Mouse (Mus musculus): ENCODE data around the gene Sema5a. TPM values are rescaled to one million over a fixed set of nuclear protein-coding genes. Genes with fewer than 3 reads are reported as not detected.
"Not testable (repeated sequence)": the region's sequence is repeated elsewhere in the genome, so short reads cannot be mapped to it uniquely, and the experiment has no call there.

Gene Sema5a
- polyA plus RNA-seq, 1 experiment: 6.4 TPM

- H3ac ChIP-seq (ENCODE audit: control insufficient read depth, insufficient read length, low read depth): no peak overlapping the region
- TF ChIP-seq CTCF (IDR thresholded peaks at IDR 0.05; ENCODE audit: control insufficient read depth, insufficient read depth, insufficient read length) (no peak), MYOG (IDR thresholded peaks at IDR 0.05; ENCODE audit: control insufficient read depth, extremely low read depth, insufficient read length) (no peak), MYOD1 (IDR thresholded peaks at IDR 0.05; ENCODE audit: control insufficient read depth, insufficient read length, low read depth) (no peak), FOSL1 (IDR thresholded peaks at IDR 0.05; ENCODE audit: insufficient read depth, low read length, poor library complexity, severe bottlenecking) (no peak), MAX (IDR thresholded peaks at IDR 0.05) (no peak), CEBPB (IDR thresholded peaks at IDR 0.05; ENCODE audit: low read depth) (no peak), USF1 (IDR thresholded peaks at IDR 0.05; ENCODE audit: low read depth) (no peak)
These were observed 21.6 kb upstream of the Sema5a start for GRCm38 (mm10) chr15:32223028-32223427.

GRCm38 (mm10) chr15:32225394-32225793 lies 19.2 kb upstream of the Sema5a start:
- Histone ChIP-seq H3ac (ENCODE audit: control insufficient read depth, insufficient read length, low read depth) (no peak overlapping the region), H3K4me3 (ENCODE audit: insufficient read depth, poor library complexity, severe bottlenecking) (no peak overlapping the region), H3K36me3 (ENCODE audit: control insufficient read depth, insufficient read depth) (no peaks in the 10 kb centered on the region), H3K79me3 (ENCODE audit: low read depth) (no peaks in the 10 kb centered on the region), H3K27me3 (ENCODE audit: control insufficient read depth, insufficient read depth, insufficient read length) (peaks cover 4% of the 10 kb centered on the region), H3K79me2 (ENCODE audit: control insufficient read depth, insufficient read depth) (no peaks in the 10 kb centered on the region)
- TF ChIP-seq FOSL1 (IDR thresholded peaks at IDR 0.05; ENCODE audit: insufficient read depth, low read length, poor library complexity, severe bottlenecking): no peak

More at GRCm38 (mm10) chr15:32223028-32223427, 21.6 kb upstream of the Sema5a start:
- Histone ChIP-seq H3K79me3 (ENCODE audit: low read depth) (no peaks in the 10 kb centered on the region), H3K36me3 (ENCODE audit: control insufficient read depth, insufficient read depth) (no peaks in the 10 kb centered on the region), H3K27me3 (ENCODE audit: control insufficient read depth, insufficient read depth, insufficient read length) (peaks cover 4% of the 10 kb centered on the region), H3K4me3 (ENCODE audit: insufficient read depth, poor library complexity, severe bottlenecking) (no peak overlapping the region), H3K79me2 (ENCODE audit: control insufficient read depth, insufficient read depth) (no peaks in the 10 kb centered on the region)

- Histone ChIP-seq H3K27me3 (ENCODE audit: control insufficient read depth, insufficient read depth, insufficient read length) (no peaks in the 10 kb centered on the region), H3K4me3 (ENCODE audit: insufficient read depth, poor library complexity, severe bottlenecking) (no peak overlapping the region), H3K79me2 (ENCODE audit: control insufficient read depth, insufficient read depth) (no peaks in the 10 kb centered on the region), H3K36me3 (ENCODE audit: control insufficient read depth, insufficient read depth) (no peaks in the 10 kb centered on the region), H3ac (ENCODE audit: control insufficient read depth, insufficient read length, low read depth) (no peak overlapping the region), H3K79me3 (ENCODE audit: low read depth) (no peaks in the 10 kb centered on the region)
- TF ChIP-seq CTCF (IDR thresholded peaks at IDR 0.05; ENCODE audit: control insufficient read depth, insufficient read depth, insufficient read length) (no peak), CEBPB (IDR thresholded peaks at IDR 0.05; ENCODE audit: low read depth) (no peak), MAX (IDR thresholded peaks at IDR 0.05) (no peak), USF1 (IDR thresholded peaks at IDR 0.05; ENCODE audit: low read depth) (no peak)
These were observed 18.2 kb upstream of the Sema5a start for GRCm38 (mm10) chr15:32226381-32226780.

GRCm38 (mm10) chr15:32226888-32227395 lies 17.7 kb upstream of the Sema5a start:
- TF ChIP-seq MYOD1 (IDR thresholded peaks at IDR 0.05; ENCODE audit: control insufficient read depth, insufficient read length, low read depth): no peak
- TF ChIP-seq FOSL1 (IDR thresholded peaks at IDR 0.05; ENCODE audit: insufficient read depth, low read length, poor library complexity, severe bottlenecking): no peak
- TF ChIP-seq CTCF (IDR thresholded peaks at IDR 0.05; ENCODE audit: control insufficient read depth, insufficient read depth, insufficient read length): no peak
- TF ChIP-seq MYOG (IDR thresholded peaks at IDR 0.05; ENCODE audit: control insufficient read depth, extremely low read depth, insufficient read length): no peak
- TF ChIP-seq USF1 (IDR thresholded peaks at IDR 0.05; ENCODE audit: low read depth): no peak
- TF ChIP-seq MAX (IDR thresholded peaks at IDR 0.05): no peak
- no peak for TF ChIP-seq CEBPB (IDR thresholded peaks at IDR 0.05; ENCODE audit: low read depth)

GRCm38 (mm10) chr15:32230066-32230465 lies 14.5 kb upstream of the Sema5a start:
- no peaks in the 10 kb centered on the region for H3K79me3 ChIP-seq (ENCODE audit: low read depth)

More at GRCm38 (mm10) chr15:32226888-32227395, 17.7 kb upstream of the Sema5a start:
- Histone ChIP-seq H3K4me3 (ENCODE audit: insufficient read depth, poor library complexity, severe bottlenecking) (no peak overlapping the region), H3ac (ENCODE audit: control insufficient read depth, insufficient read length, low read depth) (no peak overlapping the region), H3K79me3 (ENCODE audit: low read depth) (no peaks in the 10 kb centered on the region), H3K27me3 (ENCODE audit: control insufficient read depth, insufficient read depth, insufficient read length) (no peaks in the 10 kb centered on the region), H3K79me2 (ENCODE audit: control insufficient read depth, insufficient read depth) (no peaks in the 10 kb centered on the region), H3K36me3 (ENCODE audit: control insufficient read depth, insufficient read depth) (no peaks in the 10 kb centered on the region)

GRCm38 (mm10) chr15:32232189-32232588 lies 12.4 kb upstream of the Sema5a start:
- Histone ChIP-seq H3K4me3 (ENCODE audit: insufficient read depth, poor library complexity, severe bottlenecking) (no peak overlapping the region), H3K36me3 (ENCODE audit: control insufficient read depth, insufficient read depth) (no peaks in the 10 kb centered on the region), H3K27me3 (ENCODE audit: control insufficient read depth, insufficient read depth, insufficient read length) (no peaks in the 10 kb centered on the region), H3K79me3 (ENCODE audit: low read depth) (no peaks in the 10 kb centered on the region), H3K79me2 (ENCODE audit: control insufficient read depth, insufficient read depth) (no peaks in the 10 kb centered on the region), H3ac (ENCODE audit: control insufficient read depth, insufficient read length, low read depth) (no peak overlapping the region)
- TF ChIP-seq CEBPB (IDR thresholded peaks at IDR 0.05; ENCODE audit: low read depth): no peak
- TF ChIP-seq USF1 (IDR thresholded peaks at IDR 0.05; ENCODE audit: low read depth): no peak
- TF ChIP-seq MYOG (IDR thresholded peaks at IDR 0.05; ENCODE audit: control insufficient read depth, extremely low read depth, insufficient read length): no peak
- TF ChIP-seq MYOD1 (IDR thresholded peaks at IDR 0.05; ENCODE audit: control insufficient read depth, insufficient read length, low read depth): no peak
- TF ChIP-seq CTCF (IDR thresholded peaks at IDR 0.05; ENCODE audit: control insufficient read depth, insufficient read depth, insufficient read length): no peak
- no peak for TF ChIP-seq MAX (IDR thresholded peaks at IDR 0.05)
- TF ChIP-seq FOSL1 (IDR thresholded peaks at IDR 0.05; ENCODE audit: insufficient read depth, low read length, poor library complexity, severe bottlenecking): no peak

More at GRCm38 (mm10) chr15:32230066-32230465, 14.5 kb upstream of the Sema5a start:
- Histone ChIP-seq H3K27me3 (ENCODE audit: control insufficient read depth, insufficient read depth, insufficient read length) (no peaks in the 10 kb centered on the region), H3K4me3 (ENCODE audit: insufficient read depth, poor library complexity, severe bottlenecking) (no peak overlapping the region), H3K36me3 (ENCODE audit: control insufficient read depth, insufficient read depth) (no peaks in the 10 kb centered on the region), H3ac (ENCODE audit: control insufficient read depth, insufficient read length, low read depth) (no peak overlapping the region), H3K79me2 (ENCODE audit: control insufficient read depth, insufficient read depth) (no peaks in the 10 kb centered on the region)
- TF ChIP-seq MYOD1 (IDR thresholded peaks at IDR 0.05; ENCODE audit: control insufficient read depth, insufficient read length, low read depth) (no peak), CEBPB (IDR thresholded peaks at IDR 0.05; ENCODE audit: low read depth) (no peak), MAX (IDR thresholded peaks at IDR 0.05) (no peak)

- not testable (repeated sequence) for H3K36me3 ChIP-seq (ENCODE audit: control insufficient read depth, insufficient read depth); H3ac ChIP-seq (ENCODE audit: control insufficient read depth, insufficient read length, low read depth); H3K4me3 ChIP-seq (ENCODE audit: insufficient read depth, poor library complexity, severe bottlenecking); H3K79me3 ChIP-seq (ENCODE audit: low read depth); H3K79me2 ChIP-seq (ENCODE audit: control insufficient read depth, insufficient read depth); H3K27me3 ChIP-seq (ENCODE audit: control insufficient read depth, insufficient read depth, insufficient read length)
These were observed 11.9 kb upstream of the Sema5a start for GRCm38 (mm10) chr15:32232666-32233141.
